Mouse (Mus musculus) left cerebral cortex, adult 2 months (tissue): Measurements from ENCODE around the gene Arnt. TPM values are rescaled to one million over a fixed set of nuclear protein-coding genes. Genes with fewer than 3 reads are reported as not detected.
A peak's percentile ranks its signal among the peaks of the same experiment; 100 is the strongest.
"Not testable (repeated sequence)": the region's sequence is repeated elsewhere in the genome, so short reads cannot be mapped to it uniquely, and the experiment has no call there.

Source experiments
- DNase-seq, 2 experiments: peaks; one replicate each; pipeline ENCODE4 v3.0.0; 2021 to 2022; ENCODE audit warnings: low spot score in 2 of 2, mixed read lengths in 1 of 2; ENCODE audit errors: extremely low spot score in 1 of 2
- H3K27ac ChIP-seq: fragments of 200-600 bp; 2 replicates; pipeline ENCODE4 v1.8.1; 2022
- H3K4me3 ChIP-seq: fragments of 200-600 bp; 2 replicates; pipeline ENCODE4 v1.8.1; 2022
- CTCF ChIP-seq: fragments of 200-600 bp; IDR thresholded peaks from 2 replicates; pipeline ENCODE4 v1.8.1; 2022; ENCODE audit warnings: antibody characterized with exemption, mild to moderate bottlenecking, moderate library complexity
- intact Hi-C: fragments of 180-260 bp; cut with DNase I; formaldehyde crosslinking; loops from one replicate; pipeline ENCODE4 v1.15.1; 2025
- long read RNA-seq, 2 experiments: library from polyadenylated mRNA; stranded (forward); transcript quantifications; one replicate each; pipeline ENCODE4 v2.0.0; 2021; ENCODE audit warnings: borderline mapping rate in 2 of 2
- total RNA-seq, 2 experiments: library from RNA; stranded (reverse); gene quantifications; 2 replicates each; pipeline ENCODE4 v1.2.3; 2021

Gene Arnt
- total RNA-seq, result 10 to 100 TPM; 39.1 to 43.3 TPM
- long read RNA-seq, experiment 1, transcript Arnt-203 (22 exons, 2,699 nt), result major isoform, 5 of 17 reads
- long read RNA-seq, experiment 1, partial matches to known transcripts, result 5 of 17 reads
- long read RNA-seq, experiment 1, other reads (novel, unspliced or antisense), result 6 of 17 reads
- long read RNA-seq, experiment 2, full-length matches to known transcripts, result 10 of 14 reads
- long read RNA-seq, experiment 2, partial matches to known transcripts, result 0 of 14 reads
- long read RNA-seq, experiment 2, other reads (novel, unspliced or antisense), result 4 of 14 reads

DNA sequence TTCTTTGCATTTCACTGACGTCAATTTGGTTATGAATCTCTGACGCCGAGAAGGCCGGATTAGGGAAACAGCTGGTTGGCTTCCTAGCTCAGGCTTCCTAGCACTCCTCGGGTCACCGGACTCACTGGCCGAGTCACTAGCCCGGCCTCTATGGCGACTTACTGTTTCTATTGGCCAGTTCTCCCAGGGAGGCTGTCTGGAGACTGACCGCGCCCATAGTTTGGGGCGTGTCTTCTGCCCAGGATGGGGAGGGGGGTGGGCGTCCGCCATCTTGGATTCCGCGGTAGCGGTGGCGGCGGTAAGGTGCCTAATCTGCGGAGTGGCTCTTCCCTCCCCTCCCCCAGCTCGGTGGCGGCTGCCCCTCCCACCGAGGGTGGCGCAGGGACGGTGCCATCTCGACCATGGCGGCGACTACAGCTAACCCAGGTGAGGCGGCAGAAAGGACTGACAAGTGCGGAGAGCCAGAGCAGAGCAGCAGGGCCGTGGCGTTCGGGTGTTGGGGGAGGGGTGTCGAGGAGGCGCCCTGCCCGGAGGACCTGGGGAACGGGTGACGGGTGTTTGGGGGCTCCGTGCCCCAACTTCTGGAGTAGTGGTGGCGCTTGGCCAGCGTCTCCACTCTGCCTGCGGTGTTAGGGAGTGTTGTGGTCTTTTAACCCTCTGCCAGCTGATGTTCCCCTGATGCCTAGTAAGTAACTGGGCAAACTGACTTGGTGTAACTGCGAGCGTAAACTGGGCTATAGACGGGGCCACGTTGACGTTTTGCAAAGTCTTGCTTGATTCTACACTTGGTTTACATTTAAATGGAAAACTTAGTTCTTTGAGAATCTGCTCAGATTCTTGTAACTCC, at the start of gene Arnt:
Gene Arnt, plus strand, starts transcription at position 253 of the 847 bp plus-strand sequence.
- peak; percentile 81 to 88 for DNase-seq
- H3K27ac ChIP-seq, result peak within 1 kb of the TSS; percentile 89
- intact Hi-C loops, result loop anchor here (2.0 to 5.0 kb wide), 3 partner anchors 78 to 207 kb away; partner anchors contain the start of genes Cdc42se1, Prune1 and Setdb1
- TF ChIP-seq CTCF, result no peak
- peak within 1 kb of the TSS; percentile 87 for H3K4me3 ChIP-seq

DNA sequence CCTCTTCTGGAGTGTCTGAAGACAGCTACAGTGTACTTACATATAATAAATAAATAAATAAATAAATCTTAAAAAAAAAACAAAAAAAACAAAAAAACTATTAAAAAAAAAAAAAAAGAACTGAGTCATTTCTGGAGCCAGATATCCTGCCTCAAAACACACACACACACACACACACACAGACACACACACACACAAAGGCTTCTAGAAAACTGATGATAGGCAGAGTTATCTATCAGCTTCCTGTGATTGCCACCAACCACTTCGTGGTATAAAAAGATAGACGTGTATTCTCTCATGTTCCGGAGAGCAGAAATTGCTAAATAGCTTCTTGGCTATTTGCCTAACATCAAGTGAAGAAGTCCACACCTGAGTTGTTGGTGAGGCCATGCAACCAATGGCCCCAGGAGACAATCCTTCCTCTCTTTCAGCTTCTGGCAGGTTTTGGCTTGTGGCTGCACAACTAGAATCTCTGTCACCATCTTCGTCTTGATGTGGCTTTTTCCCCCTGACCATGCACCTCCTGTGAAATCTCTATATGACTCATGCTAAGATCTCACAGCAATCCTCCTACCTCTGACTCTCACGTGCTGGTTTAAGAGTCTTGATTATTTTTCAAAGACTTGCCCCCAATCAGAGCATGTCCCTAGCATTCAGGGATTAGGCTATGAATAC, 48.6 kb upstream of the Arnt start:
- TF ChIP-seq CTCF, result no peak
- DNase-seq, result no peak
- Histone ChIP-seq H3K4me3 (no peak overlapping the region), H3K27ac (no peak overlapping the region)
- intact Hi-C loops, result no loop called here

DNA sequence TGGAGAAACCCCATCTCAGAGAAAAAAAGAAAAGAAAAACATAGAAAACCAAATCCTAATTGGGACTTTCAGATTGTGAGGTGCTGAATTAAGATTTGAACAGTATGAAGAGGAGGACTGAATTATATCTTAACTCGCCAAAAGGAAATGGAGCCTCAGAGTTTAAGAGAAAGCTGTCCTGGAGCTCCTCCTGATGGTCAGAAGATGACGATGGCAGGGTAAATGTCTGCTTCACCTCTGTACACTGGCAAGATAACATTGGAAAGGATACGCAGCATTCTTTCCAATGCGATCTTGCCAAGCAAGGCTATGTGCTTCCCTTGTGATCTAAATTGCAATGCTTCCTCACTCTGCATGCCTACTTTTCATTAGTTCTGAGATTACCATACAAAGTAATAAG, 39.8 kb upstream of the Arnt start:
- H3K27ac ChIP-seq, result no peak overlapping the region
- intact Hi-C loops, result no loop called here
- TF ChIP-seq CTCF, result peak; percentile 41
- H3K4me3 ChIP-seq, result no peak overlapping the region
- DNase-seq, result no peak

DNA sequence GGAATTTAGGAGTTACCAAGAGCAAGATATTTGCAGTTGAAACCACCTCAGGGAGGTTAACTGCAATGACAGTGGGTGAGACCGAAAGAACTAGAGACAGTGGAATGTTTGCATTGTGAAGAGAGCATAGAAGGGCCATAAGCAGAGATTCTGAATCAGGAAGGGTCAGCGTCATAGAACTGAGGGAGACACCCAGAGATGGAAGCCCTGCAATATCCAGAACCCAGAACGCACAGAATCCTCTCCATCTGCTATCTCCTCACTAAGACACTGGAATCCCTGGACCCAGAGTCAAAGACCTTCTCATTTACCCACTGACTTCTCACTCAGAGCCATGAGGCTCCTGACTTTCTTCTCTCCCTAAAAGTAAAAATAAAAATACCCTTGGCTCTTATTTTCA, 31.4 kb upstream of the Arnt start, which contains the start of gene 4930558C23Rik:
Gene 4930558C23Rik, minus strand, starts transcription at position 101 of the 400 bp plus-strand sequence.
- DNase-seq, result no peak
- intact Hi-C loops, result no loop called here
- Histone ChIP-seq H3K4me3 (no peak within 1 kb of the TSS), H3K27ac (no peak within 1 kb of the TSS)
- TF ChIP-seq CTCF, result no peak

DNA sequence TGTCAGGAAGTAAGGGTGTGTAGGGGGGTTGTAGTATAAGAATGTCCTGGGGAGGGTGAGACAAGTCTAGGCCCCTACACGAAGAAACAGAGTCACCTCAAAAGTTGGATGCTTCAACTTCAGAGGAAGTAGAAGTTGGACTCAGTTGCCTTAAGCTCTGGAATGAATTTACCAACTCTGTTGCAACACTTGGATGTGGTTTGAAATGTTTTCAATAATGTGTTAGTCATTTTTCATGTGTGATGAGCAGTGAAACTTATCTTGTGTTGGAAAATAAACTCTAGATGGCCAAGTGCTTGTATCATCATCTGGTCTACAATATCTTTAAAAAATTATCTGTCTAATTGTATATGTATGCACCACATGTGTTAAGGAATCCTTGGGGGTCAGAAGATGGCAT, 26.5 kb upstream of the Arnt start:
- TF ChIP-seq CTCF, result no peak
- intact Hi-C loops, result no loop called here
- H3K27ac ChIP-seq, result no peak overlapping the region
- no peak for DNase-seq
- H3K4me3 ChIP-seq, result no peak overlapping the region

DNA sequence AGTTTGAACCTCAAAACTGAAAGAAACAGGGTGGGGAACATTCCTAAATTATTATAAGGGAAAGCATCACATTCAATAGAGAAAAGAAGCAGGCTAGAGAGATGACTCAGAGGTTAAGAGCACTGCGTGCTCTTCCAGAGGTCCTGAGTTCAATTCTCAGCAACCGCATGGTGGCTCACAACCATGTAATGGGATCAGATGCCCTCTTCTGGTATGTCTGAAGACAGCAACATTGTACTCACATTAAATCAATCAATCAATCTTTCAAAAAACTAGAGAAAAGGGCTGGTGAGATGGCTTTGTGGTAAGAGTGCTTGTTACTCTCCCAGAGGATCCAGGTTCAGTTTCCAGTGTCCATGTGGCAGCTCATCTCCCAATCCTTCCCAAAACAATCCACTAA, 25.3 kb upstream of the Arnt start:
- no peak overlapping the region for H3K4me3 ChIP-seq
- no peak overlapping the region for H3K27ac ChIP-seq
- DNase-seq, result no peak
- intact Hi-C loops, result no loop called here
- TF ChIP-seq CTCF, result no peak

DNA sequence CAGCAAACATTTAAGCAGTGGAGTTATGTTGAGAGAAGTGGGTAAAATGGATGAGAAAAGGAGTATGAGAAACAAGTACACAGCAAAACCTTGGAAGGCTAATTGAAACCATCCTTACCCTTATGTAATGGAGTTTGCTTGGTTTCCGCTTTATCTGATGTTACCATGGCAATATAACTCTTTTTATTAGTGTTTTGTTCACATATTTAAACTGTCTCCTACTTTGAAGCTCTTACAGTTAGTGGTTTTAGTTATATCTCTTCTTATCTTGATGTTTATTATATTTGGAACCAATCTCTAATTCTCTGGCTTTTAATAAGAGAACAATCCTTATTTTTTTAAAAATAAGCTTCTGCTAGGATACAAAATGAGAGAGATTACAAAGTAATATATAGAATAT, 21.9 kb upstream of the Arnt start:
- DNase-seq, result no peak
- no peak overlapping the region for H3K27ac ChIP-seq
- TF ChIP-seq CTCF, result no peak
- no peak overlapping the region for H3K4me3 ChIP-seq
- intact Hi-C loops, result loop anchor here (10.0 kb wide), 1 partner anchor 133 kb away; no protein-coding TSS in a partner anchor

DNA sequence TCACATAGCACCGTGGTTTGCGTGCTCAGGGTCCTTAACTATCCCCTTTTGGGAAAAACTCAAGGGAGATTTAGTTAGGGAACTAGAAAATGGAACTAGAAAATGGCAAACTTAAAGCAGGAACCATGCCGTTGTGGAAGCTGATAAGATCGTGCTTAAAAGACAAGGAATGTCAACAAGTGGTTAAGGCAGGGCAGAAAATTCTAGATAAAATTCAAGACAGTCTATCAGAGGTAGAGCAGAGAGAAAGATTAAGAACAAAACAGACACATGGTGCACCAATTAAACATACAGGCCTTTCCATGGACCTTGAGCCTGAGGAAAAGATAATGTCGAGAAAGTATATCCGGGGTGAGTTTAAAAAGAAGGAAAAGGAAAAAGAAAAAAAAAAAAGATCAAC, 16.3 kb upstream of the Arnt start:
- Histone ChIP-seq H3K27ac (no peak overlapping the region), H3K4me3 (no peak overlapping the region)
- no peak for TF ChIP-seq CTCF
- DNase-seq, result no peak
- intact Hi-C loops, result loop anchor here (10.0 kb wide), 1 partner anchor 127 kb away; no protein-coding TSS in a partner anchor

DNA sequence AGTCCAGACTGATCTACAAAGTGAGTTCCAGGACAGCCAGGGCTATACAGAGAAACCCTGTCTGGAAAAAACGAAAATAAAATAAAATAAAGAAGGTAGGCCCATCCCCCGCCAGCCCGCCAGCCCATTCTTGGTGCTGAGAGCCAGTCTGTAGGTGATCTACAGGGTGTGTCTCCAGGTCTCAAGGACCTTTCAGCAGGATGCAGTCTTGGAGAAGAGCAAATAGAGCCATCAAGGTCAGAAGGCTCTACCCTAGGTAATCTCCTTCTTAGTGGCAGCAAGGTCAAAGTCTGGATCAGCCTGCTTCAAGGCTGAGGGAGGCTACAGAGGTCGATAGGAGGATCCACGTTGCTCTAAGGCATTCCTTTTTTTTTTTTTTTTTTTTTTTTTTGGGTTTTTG, 7.7 kb upstream of the Arnt start:
- H3K27ac ChIP-seq, H3K4me3 ChIP-seq, intact Hi-C loops, DNase-seq: not testable (repeated sequence)

DNA sequence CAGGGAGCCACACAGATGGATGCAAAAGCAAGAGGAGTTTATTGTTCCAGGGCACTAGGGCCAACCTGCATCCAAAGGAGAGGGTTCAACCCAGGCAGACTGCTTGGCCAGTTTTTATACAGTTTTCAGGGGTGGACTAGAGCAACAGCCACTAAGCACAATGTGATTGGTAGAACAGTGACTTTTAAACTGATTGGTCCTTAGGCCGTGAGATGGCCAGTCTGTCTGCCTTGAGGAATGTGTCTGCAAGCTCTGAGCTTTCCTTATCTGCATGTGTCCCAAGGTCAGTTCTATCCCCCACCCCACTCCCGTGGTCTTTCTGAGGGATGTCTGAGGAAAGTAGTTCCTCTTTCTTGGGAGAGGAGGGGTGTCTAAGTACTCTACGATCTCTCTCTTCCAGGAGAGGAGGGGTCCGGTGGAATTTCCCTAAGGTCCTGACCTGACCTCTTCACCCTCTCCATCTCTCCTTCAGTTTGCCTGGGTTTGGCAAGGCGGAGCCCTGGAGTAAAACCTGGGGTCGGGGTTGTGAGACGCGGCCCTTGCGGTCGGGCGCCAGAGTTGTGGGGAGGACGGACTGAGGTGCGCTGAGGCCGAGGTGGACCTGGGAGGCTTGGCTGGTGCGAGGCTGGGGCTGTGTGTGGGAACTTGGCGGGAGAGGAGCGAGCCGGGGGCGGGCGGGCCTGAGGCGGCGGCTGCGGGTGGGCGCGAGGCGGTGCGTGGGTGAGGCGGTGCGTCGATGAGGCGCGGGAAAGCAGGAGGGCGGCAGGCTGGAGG, 6.9 kb upstream of the Arnt start:
- DNase-seq, H3K27ac ChIP-seq, intact Hi-C loops: not testable (repeated sequence)
- peak overlapping the region; percentile 43 for H3K4me3 ChIP-seq

DNA sequence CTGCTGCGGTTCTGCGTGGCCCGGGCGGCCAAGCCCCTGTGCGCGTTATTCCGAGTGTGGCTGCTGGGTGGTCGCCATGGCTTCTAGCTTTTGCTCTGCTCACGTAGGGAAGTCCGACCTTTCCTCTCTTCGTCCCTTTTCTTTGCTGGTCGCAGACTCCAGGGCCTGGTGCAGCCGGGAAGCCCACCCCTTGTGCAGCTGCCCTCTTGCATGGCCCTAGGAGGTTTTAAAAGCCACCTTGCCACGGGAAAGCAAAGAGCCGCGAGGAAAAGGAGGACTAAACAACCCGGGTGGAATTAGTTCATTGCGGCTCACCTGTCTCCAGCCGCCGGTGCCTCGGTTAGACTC, 6.3 kb upstream of the Arnt start:
- intact Hi-C loops, H3K27ac ChIP-seq: not testable (repeated sequence)
- H3K4me3 ChIP-seq, result peak overlapping the region; percentile 43
- peak; percentile 15 to 25 for DNase-seq

DNA sequence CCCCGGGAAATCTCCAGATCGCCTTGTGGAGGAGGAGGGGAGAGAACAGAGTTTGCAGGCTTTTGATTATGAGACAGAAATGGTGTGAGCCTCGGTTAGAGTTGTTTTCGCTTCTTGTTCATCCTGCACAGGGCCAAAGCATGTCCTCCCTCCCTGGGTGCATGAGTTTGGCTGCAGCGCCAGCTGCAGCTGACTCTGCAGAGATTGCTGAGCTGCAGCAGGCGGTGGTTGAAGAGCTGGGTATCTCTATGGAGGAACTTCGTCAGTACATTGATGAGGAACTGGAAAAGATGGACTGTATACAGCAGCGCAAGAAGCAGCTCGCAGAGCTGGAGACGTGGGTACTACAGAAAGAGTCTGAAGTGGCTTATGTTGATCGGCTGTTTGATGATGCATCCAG, 5.8 kb upstream of the Arnt start:
- DNase-seq, H3K4me3 ChIP-seq, intact Hi-C loops, H3K27ac ChIP-seq: not testable (repeated sequence)
